In genomic region chr6:125145001-125145400, GRCm38 (mm10) we compare ENCODE assay signal across 8 mouse cellular contexts. TPM values are rescaled to one million over a fixed set of nuclear protein-coding genes. Genes with fewer than 3 reads are reported as not detected.
DNase-seq lines count a peak whose midpoint lies in the region; ATAC-seq and TF ChIP-seq lines count a peak whose summit lies in the region.

Gene Iffo1, plus strand, starts transcription at chr6:125145241.

- no peaks in the 10 kb centered on the region for H3K9me3 ChIP-seq in G1E (replicated peaks)
- H3K9me3 ChIP-seq in forebrain, embryonic 14.5 days (replicated peaks; ENCODE audit: control insufficient read depth, low read length) = no peaks in the 10 kb centered on the region
- no peaks in the 10 kb centered on the region for H3K9me3 ChIP-seq in liver, postnatal 0 days (ENCODE audit: low read length)
- no peaks in the 10 kb centered on the region for H3K9me3 ChIP-seq in neural tube, embryonic 14.5 days (ENCODE audit: control insufficient read depth, low read length)

- no peak for TF ChIP-seq CTCF in G1E (IDR thresholded peaks at IDR 0.05; ENCODE audit: low read depth, low read length)
- peak; percentile 67 for TF ChIP-seq CTCF in liver, postnatal 0 days (IDR thresholded peaks at IDR 0.05; ENCODE audit: low read depth)
- TF ChIP-seq CTCF in testis, adult 2 months (IDR thresholded peaks at IDR 0.05; ENCODE audit: control insufficient read depth, insufficient read depth, insufficient replicate concordance, low read depth, low read length) = peak; percentile 31; the same call in 1 of the 2 replicates

- TF ChIP-seq POLR2A in testis, adult 2 months (IDR thresholded peaks at IDR 0.05; ENCODE audit: control insufficient read depth, low read depth, low read length) = peak; percentile 97

- H3K4me2 ChIP-seq in forebrain, embryonic 14.5 days (ENCODE audit: low read length) = peak within 1 kb of the TSS; percentile 98
- H3K4me2 ChIP-seq in liver, postnatal 0 days (ENCODE audit: low read depth, low read length) = peak within 1 kb of the TSS; percentile 98
- peak within 1 kb of the TSS; percentile 98 for H3K4me2 ChIP-seq in neural tube, embryonic 14.5 days (ENCODE audit: low read depth, low read length)

- peak within 1 kb of the TSS; percentile 90 for H3K9ac ChIP-seq in forebrain, embryonic 14.5 days (ENCODE audit: low read length)
- H3K9ac ChIP-seq in liver, postnatal 0 days (replicated peaks) = peak within 1 kb of the TSS; percentile 92
- H3K9ac ChIP-seq in neural tube, embryonic 14.5 days (replicated peaks; ENCODE audit: low read depth, low read length) = peak within 1 kb of the TSS; percentile 92

- no peak for TF ChIP-seq EP300 in liver, postnatal 0 days (IDR thresholded peaks at IDR 0.05; ENCODE audit: low read depth)

- peak within 1 kb of the TSS; percentile 86 for H3K27ac ChIP-seq in forebrain, embryonic 14.5 days (ENCODE audit: low read depth, low read length)
- H3K27ac ChIP-seq in liver, postnatal 0 days (ENCODE audit: low read depth) = peak within 1 kb of the TSS; percentile 84
- H3K27ac ChIP-seq in neural tube, embryonic 14.5 days (ENCODE audit: low read depth, low read length) = peak within 1 kb of the TSS; percentile 88
- peak within 1 kb of the TSS; percentile 96 for H3K27ac ChIP-seq in testis, adult 2 months (ENCODE audit: control insufficient read depth, insufficient read depth, low read depth, low read length)

- ATAC-seq in G1E (ENCODE audit: extremely low read depth, insufficient number of reproducible peaks, low FRiP score, poor library complexity, severe bottlenecking) = peak; percentile 95
- ATAC-seq in forebrain, embryonic 14.5 days = peak; percentile 97
- peak; percentile 97 for ATAC-seq in liver, postnatal 0 days
- peak; percentile 94 for ATAC-seq in neural tube, embryonic 14.5 days (ENCODE audit: low read depth)

- DNase-seq in G1E (ENCODE audit: low spot score) = peak; percentile 99
- peak; percentile 91 for DNase-seq in cerebellum, adult 11 months
- peak; percentile 96 for DNase-seq in forebrain, embryonic 14.5 days (ENCODE audit: low spot score)
- DNase-seq in heart, postnatal 10 days = peak; percentile 93 to 94
- DNase-seq in layer of hippocampus, adult 11-12 months (ENCODE audit: low spot score) = peak; percentile 95
- peak; percentile 90 for DNase-seq in liver, postnatal 0 days

- H3K4me1 ChIP-seq in G1E (ENCODE audit: insufficient read depth, low read depth, low read length) = peaks cover 89% of the 10 kb centered on the region
- peaks cover 20% of the 10 kb centered on the region for H3K4me1 ChIP-seq in forebrain, embryonic 14.5 days (ENCODE audit: control insufficient read depth, insufficient read depth, low read length)
- H3K4me1 ChIP-seq in liver, postnatal 0 days (ENCODE audit: insufficient read depth) = peaks cover 31% of the 10 kb centered on the region
- H3K4me1 ChIP-seq in neural tube, embryonic 14.5 days (ENCODE audit: control insufficient read depth, insufficient read depth, low read length) = peaks cover 27% of the 10 kb centered on the region
- H3K4me1 ChIP-seq in testis, adult 2 months (ENCODE audit: control insufficient read depth, insufficient read depth, low read length) = peaks cover 23% of the 10 kb centered on the region

- WGBS in forebrain, embryonic 14.5 days = under 1% methylated on average over 16 of the region's 16 CpGs
- WGBS in liver, postnatal 0 days (ENCODE audit: insufficient replicate concordance) = 0% methylated on average over 16 of the region's 16 CpGs
- under 1% methylated on average over 16 of the region's 16 CpGs for WGBS in neural tube, embryonic 14.5 days

- no peaks in the 10 kb centered on the region for H3K27me3 ChIP-seq in G1E (ENCODE audit: insufficient read depth, low read length)
- H3K27me3 ChIP-seq in forebrain, embryonic 14.5 days (replicated peaks; ENCODE audit: control insufficient read depth, insufficient read depth, low read length) = no peaks in the 10 kb centered on the region
- H3K27me3 ChIP-seq in liver, postnatal 0 days (ENCODE audit: insufficient read depth, low read length) = no peaks in the 10 kb centered on the region
- H3K27me3 ChIP-seq in neural tube, embryonic 14.5 days (ENCODE audit: control insufficient read depth, insufficient read depth, low read length) = no peaks in the 10 kb centered on the region
- no peaks in the 10 kb centered on the region for H3K27me3 ChIP-seq in testis, adult 2 months (ENCODE audit: control insufficient read depth, insufficient read depth, low read length)

- peaks cover 90% of the 10 kb centered on the region for H3K36me3 ChIP-seq in G1E (replicated peaks)
- H3K36me3 ChIP-seq in forebrain, embryonic 14.5 days (ENCODE audit: control insufficient read depth, insufficient read depth, low read length) = peaks cover 43% of the 10 kb centered on the region
- H3K36me3 ChIP-seq in liver, postnatal 0 days (replicated peaks; ENCODE audit: insufficient read depth, low read length) = peaks cover 31% of the 10 kb centered on the region
- H3K36me3 ChIP-seq in neural tube, embryonic 14.5 days (ENCODE audit: control insufficient read depth, insufficient read depth, low read length) = peaks cover 26% of the 10 kb centered on the region
- no peaks in the 10 kb centered on the region; the same call in 1 of the 2 replicates for H3K36me3 ChIP-seq in testis, adult 2 months (ENCODE audit: control insufficient read depth, insufficient read depth, low read length)

- intact Hi-C loops in heart, postnatal 10 days (cut with DNase I) = loop anchor here (5.0 kb wide), 2 partner anchors 127 to 207 kb away; no protein-coding TSS in a partner anchor

- peak within 1 kb of the TSS; percentile 87 for H3K4me3 ChIP-seq in G1E (ENCODE audit: low read depth, low read length)
- peak within 1 kb of the TSS; percentile 70 for H3K4me3 ChIP-seq in forebrain, embryonic 14.5 days (ENCODE audit: low read depth, low read length)
- H3K4me3 ChIP-seq in liver, postnatal 0 days (ENCODE audit: low read depth, low read length) = peak within 1 kb of the TSS; percentile 92
- H3K4me3 ChIP-seq in neural tube, embryonic 14.5 days (ENCODE audit: low read depth, low read length) = peak within 1 kb of the TSS; percentile 81
- peak within 1 kb of the TSS; percentile 90 for H3K4me3 ChIP-seq in testis, adult 2 months (ENCODE audit: control insufficient read depth, low read depth, low read length)

RNA-seq across cellular contexts. Expression of gene Iffo1, which starts in this region (rescaled TPM):
- total RNA-seq in G1E (2014; fragmentation: Nextera tagmentation) = 20.4 and 25.1 TPM in 2 replicates
- total RNA-seq in G1E (2017) = 12.3 and 14.5 TPM in 2 replicates
- 26.9 and 31.7 TPM in 2 replicates for polyA plus RNA-seq in G1E (2012)
- 10.8 and 13.4 TPM in 2 replicates for polyA plus RNA-seq in forebrain, embryonic 14.5 days (2014; fragmentation: Nextera tagmentation; extraction: Ambion mirVana)
- 10 to 100 TPM; 13.0 to 17.8 TPM for total RNA-seq in heart, postnatal 10 days (2021)
- 4.2 and 4.8 TPM in 2 replicates for polyA plus RNA-seq in liver, postnatal 0 days (2015; fragmentation: Nextera tagmentation; extraction: Ambion mirVana)
- 18.3 and 18.5 TPM in 2 replicates for polyA plus RNA-seq in neural tube, embryonic 14.5 days (2014; fragmentation: Nextera tagmentation; extraction: Ambion mirVana)
- polyA plus RNA-seq in testis, adult 2 months (2012; rRNA removed) = 60.9 and 62.9 TPM in 2 replicates

Comparison
In these comparisons a context has a peak if more than half of its experiments do, and no peak if none do; other contexts are left out.
1. Peak in every context shown above with its lines: DNase-seq, ATAC-seq, H3K4me3 ChIP-seq and H3K27ac ChIP-seq.